Mouse (Mus musculus): ENCODE data around the gene 4930556J24Rik. TPM values are rescaled to one million over a fixed set of nuclear protein-coding genes. Genes with fewer than 3 reads are reported as not detected.
"Not testable (repeated sequence)": the region's sequence is repeated elsewhere in the genome, so short reads cannot be mapped to it uniquely, and the experiment has no call there.

4930556J24Rik gene
- total RNA-seq, 2 experiments from 2014 or later: not detected

- H3K4me3 ChIP-seq: no peak overlapping the region
These were observed 45.6 kb downstream of the 4930556J24Rik start for GRCm38 (mm10) chr11:3930931-3931330.

GRCm38 (mm10) chr11:3930019-3930418, 46.6 kb downstream of the 4930556J24Rik start:
- Histone ChIP-seq H3K27ac (no peak overlapping the region), H3K4me3 (no peak overlapping the region)
- no peak for TF ChIP-seq CTCF (conservative IDR thresholded peaks at IDR 0.05)
- peak in 1 of 2 experiments; percentile 7 for DNase-seq (ENCODE audit: low spot score in 2 of 2)

More at GRCm38 (mm10) chr11:3930931-3931330, 45.6 kb downstream of the 4930556J24Rik start:
- H3K27ac ChIP-seq: no peak overlapping the region
- DNase-seq (ENCODE audit: low spot score in 2 of 2): no peak
- TF ChIP-seq CTCF (conservative IDR thresholded peaks at IDR 0.05): no peak

- Histone ChIP-seq H3K4me3 (no peak overlapping the region), H3K27ac (no peak overlapping the region)
- DNase-seq (ENCODE audit: low spot score in 2 of 2): peak in 1 of 2 experiments; percentile 5
- no peak for TF ChIP-seq CTCF (conservative IDR thresholded peaks at IDR 0.05)
These were observed 50.7 kb downstream of the 4930556J24Rik start for GRCm38 (mm10) chr11:3925916-3926315.

- Histone ChIP-seq H3K27ac (no peak overlapping the region), H3K4me3 (no peak overlapping the region)
- no peak for DNase-seq (ENCODE audit: low spot score in 2 of 2)
- TF ChIP-seq CTCF (conservative IDR thresholded peaks at IDR 0.05): no peak
These were observed 53.8 kb downstream of the 4930556J24Rik start for GRCm38 (mm10) chr11:3922731-3923130.

GRCm38 (mm10) chr11:3922115-3922514, 54.5 kb downstream of the 4930556J24Rik start:
- Histone ChIP-seq H3K27ac (no peak overlapping the region), H3K4me3 (no peak overlapping the region)
- DNase-seq (ENCODE audit: low spot score in 2 of 2): no peak
- TF ChIP-seq CTCF (conservative IDR thresholded peaks at IDR 0.05): no peak

GRCm38 (mm10) chr11:3921281-3921850, 55.2 kb downstream of the 4930556J24Rik start:
- peak; percentile 95 for TF ChIP-seq CTCF (conservative IDR thresholded peaks at IDR 0.05)
- no peak overlapping the region for H3K4me3 ChIP-seq
- H3K27ac ChIP-seq: no peak overlapping the region
- peak in 1 of 2 experiments; percentile 65 for DNase-seq (ENCODE audit: low spot score in 2 of 2)

GRCm38 (mm10) chr11:3920476-3920875, 56.1 kb downstream of the 4930556J24Rik start:
- H3K4me3 ChIP-seq: no peak overlapping the region
- DNase-seq (ENCODE audit: low spot score in 2 of 2): no peak
- H3K27ac ChIP-seq: no peak overlapping the region
- no peak for TF ChIP-seq CTCF (conservative IDR thresholded peaks at IDR 0.05)

GRCm38 (mm10) chr11:3918738-3919137, 57.8 kb downstream of the 4930556J24Rik start:
- no peak for DNase-seq (ENCODE audit: low spot score in 2 of 2)
- TF ChIP-seq CTCF (conservative IDR thresholded peaks at IDR 0.05): peak; percentile 79

GRCm38 (mm10) chr11:3914109-3914840, 62.3 kb downstream of the 4930556J24Rik start, which contains the start of gene Slc35e4:
Slc35e4 (minus strand) TSS chr11:3914664.
- peak within 1 kb of the TSS; percentile 76 for H3K4me3 ChIP-seq
- DNase-seq (ENCODE audit: low spot score in 2 of 2): peak; percentile 75 to 87
- H3K27ac ChIP-seq: peak within 1 kb of the TSS; percentile 90
- peak; percentile 98 for TF ChIP-seq CTCF (conservative IDR thresholded peaks at IDR 0.05)

More at GRCm38 (mm10) chr11:3918738-3919137, 57.8 kb downstream of the 4930556J24Rik start:
- Histone ChIP-seq H3K27ac (no peak overlapping the region), H3K4me3 (no peak overlapping the region)

- DNase-seq (ENCODE audit: low spot score in 2 of 2): peak; percentile 93 to 97
- peak overlapping the region; percentile 90 for H3K27ac ChIP-seq
- H3K4me3 ChIP-seq: peak overlapping the region; percentile 76
- TF ChIP-seq CTCF (conservative IDR thresholded peaks at IDR 0.05): 0 out of 2 replicates have a peak, but pooled peaks have one; percentile 24
These were observed 63.1 kb downstream of the 4930556J24Rik start for GRCm38 (mm10) chr11:3913316-3914108.

GRCm38 (mm10) chr11:3912875-3913271, 63.7 kb downstream of the 4930556J24Rik start:
- peak; percentile 48 for TF ChIP-seq CTCF (conservative IDR thresholded peaks at IDR 0.05)
- no peak for DNase-seq (ENCODE audit: low spot score in 2 of 2)
- peak overlapping the region; percentile 76 for H3K4me3 ChIP-seq
- peak overlapping the region; percentile 90 for H3K27ac ChIP-seq

GRCm38 (mm10) chr11:3912100-3912874, 64.3 kb downstream of the 4930556J24Rik start:
- H3K4me3 ChIP-seq: peak overlapping the region; percentile 76
- peak; percentile 48 to 64 for DNase-seq (ENCODE audit: low spot score in 2 of 2)
- no peak for TF ChIP-seq CTCF (conservative IDR thresholded peaks at IDR 0.05)
- peak overlapping the region; percentile 90 for H3K27ac ChIP-seq

GRCm38 (mm10) chr11:3911440-3911839, 65.1 kb downstream of the 4930556J24Rik start:
- H3K27ac ChIP-seq: peak overlapping the region; percentile 90
- H3K4me3 ChIP-seq: peak overlapping the region; percentile 76
- not testable (repeated sequence) for DNase-seq (ENCODE audit: low spot score in 2 of 2)
